Mouse (Mus musculus) CH12.LX (cell line): ENCODE results near the gene Rbfox1. TPM values are rescaled to one million over a fixed set of nuclear protein-coding genes. Genes with fewer than 3 reads are reported as not detected.

Experiments used
- DNase-seq: peaks from one replicate; pipeline ENCODE4 v3.0.0-alpha.2; 2013; ENCODE audit errors: extremely low read depth
- H3K27ac ChIP-seq: 2 replicates; pipeline ENCODE4 v1.5.1; 2012; ENCODE audit warnings: low read depth, mild to moderate bottlenecking, control low read depth, moderate library complexity; ENCODE audit not compliant: insufficient read depth
- H3K27me3 ChIP-seq: replicated peaks from 2 replicates; pipeline ENCODE3; 2012; ENCODE audit warnings: inconsistent platforms
- H3K36me3 ChIP-seq, 2 experiments: replicated peaks in 1 of 2; 2 replicates each; pipeline versions ENCODE3 to v1.6.1; 2012; ENCODE audit warnings: inconsistent platforms in 1 of 2, low read length in 1 of 2, mild to moderate bottlenecking in 1 of 2, mixed read lengths in 1 of 2, moderate library complexity in 1 of 2; ENCODE audit not compliant: control insufficient read depth in 1 of 2, insufficient read depth in 1 of 2
- H3K4me1 ChIP-seq, 2 experiments: 2 replicates each; pipeline ENCODE4 v1.6.1; 2012; ENCODE audit warnings: inconsistent platforms in 1 of 2, moderate library complexity in 1 of 2; ENCODE audit not compliant: insufficient read depth in 2 of 2, control insufficient read depth in 1 of 2
- H3K4me2 ChIP-seq: 2 replicates; pipeline ENCODE4 v1.6.1; 2012; ENCODE audit warnings: low read depth, mild to moderate bottlenecking, control low read depth; ENCODE audit not compliant: poor library complexity, insufficient read depth, severe bottlenecking
- H3K4me3 ChIP-seq, 3 experiments: fragments of 150-350 bp in 1 of 3; sonication (generic) in 1 of 3; replicated peaks in 1 of 3; 2 replicates each; pipeline versions ENCODE3 to v1.5.1; 2011 to 2012; ENCODE audit warnings: low read depth in 2 of 3, low read length in 2 of 3, mild to moderate bottlenecking in 2 of 3, moderate library complexity in 2 of 3, control low read depth in 1 of 3, improper control_type of control experiment in 1 of 3, inconsistent platforms in 1 of 3, mixed read lengths in 1 of 3; ENCODE audit not compliant: poor library complexity in 1 of 3
- H3K79me2 ChIP-seq: replicated peaks from 2 replicates; pipeline ENCODE4 v1.6.1; 2012; ENCODE audit warnings: mild to moderate bottlenecking, moderate library complexity; ENCODE audit not compliant: control insufficient read depth, poor library complexity, insufficient read depth, severe bottlenecking; ENCODE audit errors: extremely low read depth
- H3K9ac ChIP-seq: 2 replicates; pipeline ENCODE4 v1.6.1; 2012; ENCODE audit warnings: low read depth, mild to moderate bottlenecking, control low read depth, moderate library complexity; ENCODE audit not compliant: insufficient read depth
- H3K9me3 ChIP-seq: replicated peaks from 2 replicates; pipeline ENCODE3; 2012; ENCODE audit warnings: low read length, inconsistent platforms, mixed read lengths
- BHLHE40 ChIP-seq: IDR thresholded peaks from 2 replicates; pipeline ENCODE4 v1.6.1; 2011; ENCODE audit warnings: mild to moderate bottlenecking, low read depth, low read length, improper control_type of control experiment
- CHD1 ChIP-seq: IDR thresholded peaks from 2 replicates; pipeline ENCODE4 v1.6.1; 2012; ENCODE audit warnings: low read depth, low read length, improper control_type of control experiment, inconsistent platforms
- CHD2 ChIP-seq: IDR thresholded peaks from 2 replicates; pipeline ENCODE4 v1.6.1; 2011; ENCODE audit warnings: low read length, improper control_type of control experiment
- CTCF ChIP-seq, 2 experiments: IDR thresholded peaks in 1 of 2; conservative IDR thresholded peaks in 1 of 2; 2 replicates each; pipeline ENCODE4 v1.5.1; 2011 to 2012; ENCODE audit warnings: low read depth in 2 of 2, low read length in 2 of 2, improper control_type of control experiment in 1 of 2, inconsistent platforms in 1 of 2, mild to moderate bottlenecking in 1 of 2, moderate library complexity in 1 of 2
- ELF1 ChIP-seq: IDR thresholded peaks from 2 replicates; pipeline ENCODE4 v1.6.1; 2014; ENCODE audit warnings: low read depth, mild to moderate bottlenecking, inconsistent platforms, low read length, improper control_type of control experiment
- IRF4 ChIP-seq: IDR thresholded peaks from 2 replicates; pipeline ENCODE4 v1.6.1; 2014; ENCODE audit warnings: low read depth, mild to moderate bottlenecking, inconsistent platforms, low read length, improper control_type of control experiment
- JUND ChIP-seq: conservative IDR thresholded peaks from 2 replicates; pipeline ENCODE4 v1.6.1; 2011; ENCODE audit warnings: low read depth, low read length, improper control_type of control experiment
- MXI1 ChIP-seq: IDR thresholded peaks from 2 replicates; pipeline ENCODE4 v1.6.1; 2011; ENCODE audit warnings: mild to moderate bottlenecking, low read depth, low read length, improper control_type of control experiment
- NRF1 ChIP-seq: IDR thresholded peaks from 2 replicates; pipeline ENCODE4 v1.6.1; 2014; ENCODE audit warnings: low read depth, mild to moderate bottlenecking, inconsistent platforms, low read length, improper control_type of control experiment, moderate library complexity
- POLR2AphosphoS2 ChIP-seq: IDR thresholded peaks from 2 replicates; pipeline ENCODE4 v1.6.1; 2011; ENCODE audit warnings: low read depth, low read length, improper control_type of control experiment
- RAD21 ChIP-seq: IDR thresholded peaks from 2 replicates; pipeline ENCODE4 v1.6.1; 2011; ENCODE audit warnings: low read depth, mild to moderate bottlenecking, low read length, improper control_type of control experiment, moderate library complexity
- SMC3 ChIP-seq: IDR thresholded peaks from 2 replicates; pipeline ENCODE4 v1.6.1; 2011; ENCODE audit warnings: low read depth, low read length, improper control_type of control experiment
- UBTF ChIP-seq: IDR thresholded peaks from 2 replicates; pipeline ENCODE4 v1.6.1; 2012; ENCODE audit warnings: low read depth, mild to moderate bottlenecking, inconsistent platforms, low read length, improper control_type of control experiment, moderate library complexity
- ZNF384 ChIP-seq: IDR thresholded peaks from 2 replicates; pipeline ENCODE4 v1.6.1; 2012; ENCODE audit warnings: low read depth, low read length, improper control_type of control experiment, inconsistent platforms
- dilution Hi-C: fragments of 300-500 bp; cut with MboI; formaldehyde crosslinking; loops from 2 replicates; pipeline ENCODE4 v1.14.3; 2020; ENCODE audit warnings: low sequenced_read_pairs; ENCODE audit not compliant: extremely low pct_unique_long_range_greater_than_20kb, extremely low pct_ligation_motif_present
- in situ Hi-C: fragments of 300-500 bp; cut with MboI; formaldehyde crosslinking; loops from 3 replicates; pipeline ENCODE4 v1.14.3; 2019; ENCODE audit warnings: low sequenced_read_pairs, low pct_ligation_motif_present, low pct_unique_long_range_greater_than_20kb, mixed read lengths
- polyA plus RNA-seq: library from polyadenylated mRNA; unstranded; fragments of >175 nt; gene quantifications from 2 replicates; pipeline ENCODE4 v1.2.1, GENCODE M21; 2012; ENCODE audit warnings: low read depth; ENCODE audit not compliant: insufficient read length
- total RNA-seq, 2 experiments: library from RNA; depleted of rRNA; stranded (reverse); fragments of 300-350 nt in 1 of 2; fragments of >200 nt in 1 of 2; gene quantifications; 2 replicates each; pipeline ENCODE4 v1.2.3; 2012 to 2014

Gene Rbfox1
- total and polyA plus RNA-seq, 3 experiments = not detected

DNA sequence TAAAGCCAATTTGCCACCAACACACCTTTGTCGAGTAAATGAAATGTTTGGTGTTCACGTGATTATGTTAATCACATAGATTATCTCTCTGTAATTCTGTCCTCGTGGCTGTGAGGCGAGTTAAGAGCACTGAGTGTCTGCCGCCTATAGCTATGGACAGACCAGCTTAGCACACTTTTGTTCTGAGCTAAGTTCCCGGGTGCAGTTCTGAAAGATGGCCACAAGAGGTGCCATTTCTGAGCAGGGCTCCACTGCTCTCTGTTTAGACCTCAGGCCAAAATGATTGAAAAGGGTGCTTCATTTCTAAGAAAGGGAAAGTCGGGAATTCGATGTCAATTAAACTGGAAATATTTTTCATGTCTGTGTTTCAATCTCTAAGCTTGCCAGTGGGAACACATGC, 617.1 kb downstream of the Rbfox1 start:
- no peak overlapping the region for H3K4me3 ChIP-seq
- no peak for DNase-seq
- in situ Hi-C loops = no loop called here
- no peaks in the 10 kb centered on the region for H3K36me3 ChIP-seq
- H3K4me1 ChIP-seq = no peaks in the 10 kb centered on the region
- TF ChIP-seq MXI1 = no peak
- peak in 1 of 2 experiments; percentile 36; a peak in 3 of 4 replicates for TF ChIP-seq CTCF (conservative IDR thresholded peaks at IDR 0.05 in 1 of 2, IDR thresholded peaks at IDR 0.05 in 1 of 2; ENCODE audit: low read depth in 2 of 2, low read length in 2 of 2)
- no peak for TF ChIP-seq CHD2
- TF ChIP-seq ZNF384 = no peak
- TF ChIP-seq IRF4 = no peak
- TF ChIP-seq SMC3 = no peak
- TF ChIP-seq, all 38 proteins: peak for 1
- Histone ChIP-seq H3K9me3 (peaks cover 64% of the 10 kb centered on the region), H3K79me2 (no peaks in the 10 kb centered on the region), H3K4me2 (no peak overlapping the region), H3K27ac (no peak overlapping the region), H3K27me3 (no peaks in the 10 kb centered on the region), H3K9ac (no peak overlapping the region)
- dilution Hi-C loops = no loop called here

DNA sequence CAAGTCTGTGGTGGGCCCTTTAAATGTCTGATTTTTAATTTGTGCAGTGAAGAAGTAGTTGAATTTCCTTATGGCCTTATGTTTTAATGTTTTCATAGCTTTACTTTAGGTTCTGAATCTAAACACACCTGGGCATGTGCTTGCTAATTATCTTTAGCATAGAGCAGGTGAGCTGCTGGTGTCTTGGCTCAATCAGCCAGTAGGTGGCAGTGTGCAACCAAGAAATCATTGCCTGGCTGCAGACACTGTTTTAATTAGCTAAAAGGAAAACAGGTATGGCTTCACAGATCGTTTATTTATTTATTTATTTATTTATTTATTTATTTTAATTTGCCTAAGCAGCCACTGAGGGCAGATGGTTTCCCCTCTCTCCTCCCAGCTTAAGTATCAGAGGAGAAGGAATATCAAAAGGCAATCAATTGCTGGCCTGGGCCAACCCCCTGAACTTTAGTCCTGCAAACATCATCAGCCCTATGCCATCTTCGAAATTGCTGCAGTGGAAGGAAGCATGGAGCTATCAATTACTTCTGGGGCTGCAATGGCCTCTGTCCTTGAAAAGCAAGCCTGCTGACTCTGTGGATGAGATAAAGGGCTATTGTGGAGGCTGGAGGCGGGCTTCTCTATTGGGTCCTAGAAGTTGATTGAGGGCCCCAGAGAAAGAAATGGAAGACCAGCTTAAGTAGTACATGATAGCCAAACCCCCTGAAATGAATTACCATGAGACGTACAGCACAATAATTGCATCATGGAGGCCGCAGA, 618.6 kb downstream of the Rbfox1 start:
- peak; percentile 6 for DNase-seq
- Histone ChIP-seq H3K79me2 (no peaks in the 10 kb centered on the region), H3K4me2 (no peak overlapping the region), H3K9ac (no peak overlapping the region), H3K9me3 (peaks cover 70% of the 10 kb centered on the region), H3K4me1 (no peaks in the 10 kb centered on the region), H3K36me3 (no peaks in the 10 kb centered on the region), H3K4me3 (no peak overlapping the region), H3K27ac (no peak overlapping the region), H3K27me3 (no peaks in the 10 kb centered on the region)
- in situ Hi-C loops (no loop called here), dilution Hi-C loops (no loop called here)
- TF ChIP-seq CTCF (conservative IDR thresholded peaks at IDR 0.05 in 1 of 2, IDR thresholded peaks at IDR 0.05 in 1 of 2; ENCODE audit: low read depth in 2 of 2, low read length in 2 of 2) = peak; percentile 32 to 55; a peak in 3 of 4 replicates
- TF ChIP-seq RAD21 = peak; percentile 60
- no peak for TF ChIP-seq ELF1

DNA sequence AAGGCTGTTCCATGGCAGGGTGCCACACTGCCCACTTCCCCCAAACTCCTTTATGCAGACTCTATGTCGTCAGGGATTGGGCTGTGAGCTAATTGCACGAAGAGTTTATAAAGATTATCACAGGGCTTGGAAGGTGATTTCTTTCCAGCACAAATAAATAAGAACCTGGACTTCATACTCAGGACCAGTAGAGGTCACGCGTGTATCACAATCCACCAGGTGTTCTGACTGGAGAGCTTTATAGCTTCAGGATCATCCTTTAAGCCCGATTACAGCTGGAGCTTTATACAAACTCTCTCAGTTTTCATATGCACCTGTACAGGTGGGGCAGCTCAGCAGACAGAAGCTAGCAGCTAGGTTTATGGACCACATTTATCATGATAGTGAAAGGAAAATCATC, 623.8 kb downstream of the Rbfox1 start:
- in situ Hi-C loops = no loop called here
- no peak overlapping the region for H3K27ac ChIP-seq

More for the DNA sequence above, 623.8 kb downstream of the Rbfox1 start:
- H3K4me2 ChIP-seq = no peak overlapping the region
- no peaks in the 10 kb centered on the region for H3K27me3 ChIP-seq
- H3K36me3 ChIP-seq = no peaks in the 10 kb centered on the region
- TF ChIP-seq CHD1 = no peak
- no peak for TF ChIP-seq NRF1
- TF ChIP-seq ELF1 = no peak
- TF ChIP-seq POLR2AphosphoS2 = no peak
- no peak; the same call in 1 of the 2 replicates for TF ChIP-seq RAD21
- no peak for TF ChIP-seq UBTF
- TF ChIP-seq IRF4 = no peak
- TF ChIP-seq JUND = no peak
- no peak for TF ChIP-seq CTCF (conservative IDR thresholded peaks at IDR 0.05 in 1 of 2, IDR thresholded peaks at IDR 0.05 in 1 of 2; ENCODE audit: low read depth in 2 of 2, low read length in 2 of 2)
- TF ChIP-seq BHLHE40 = no peak
- H3K9ac ChIP-seq = no peak overlapping the region
- no peaks in the 10 kb centered on the region for H3K4me1 ChIP-seq
- no peak overlapping the region for H3K4me3 ChIP-seq
- H3K79me2 ChIP-seq = no peaks in the 10 kb centered on the region; the same call in 1 of the 2 replicates
- no peak for DNase-seq
- dilution Hi-C loops = no loop called here
- peaks cover 66% of the 10 kb centered on the region for H3K9me3 ChIP-seq
